8 mouse cellular contexts compared by ENCODE assay signal in genomic region chrX:169880363-169880711, GRCm38 (mm10).
A peak's percentile ranks its signal among the peaks of the same experiment; 100 is the strongest.
DNase-seq lines count a peak whose midpoint lies in the region; ATAC-seq and TF ChIP-seq lines count a peak whose summit lies in the region.

No protein-coding gene starts in this region.

- TF ChIP-seq CTCF in embryonic fibroblast, embryonic 13.5 days (IDR thresholded peaks at IDR 0.05; ENCODE audit: borderline replicate concordance, insufficient read depth, low read length): no peak
- TF ChIP-seq CTCF in kidney, postnatal 0 days (IDR thresholded peaks at IDR 0.05; ENCODE audit: low read depth): no peak

- no peaks in the 10 kb centered on the region for H3K9me3 ChIP-seq in kidney, postnatal 0 days (replicated peaks; ENCODE audit: low read length)

- peak; percentile 7 for DNase-seq in adrenal gland, postnatal 14 days
- no peak for DNase-seq in adrenal gland, postnatal 4 days (ENCODE audit: low spot score in 2 of 2)
- peak; percentile 55 for DNase-seq in 3T3-L1 (ENCODE audit: low read depth, low spot score)
- no peak for DNase-seq in kidney, postnatal 0 days (ENCODE audit: low spot score)
- DNase-seq in naive thymus-derived CD4-positive, alpha-beta T cell, adult 2 months (ENCODE audit: low read depth): peak; percentile 36
- no peak for DNase-seq in layer of hippocampus, postnatal 36 days
- no peak for DNase-seq in ovary, adult 18-20 months (ENCODE audit: low spot score)

- peak overlapping the region; percentile 56 for H3K9ac ChIP-seq in kidney, postnatal 0 days (ENCODE audit: low read depth, low read length)

- H3K36me3 ChIP-seq in kidney, postnatal 0 days (ENCODE audit: insufficient read depth, low read length): no peaks in the 10 kb centered on the region

- no peak for ATAC-seq in kidney, postnatal 0 days (replicated peaks; ENCODE audit: low FRiP score, low read depth)

- WGBS in kidney, postnatal 0 days: 24% methylated on average over 13 of the region's 13 CpGs

- peak overlapping the region; percentile 96 for H3K27ac ChIP-seq in embryonic fibroblast, embryonic 13.5 days (ENCODE audit: insufficient read depth, low read length)
- H3K27ac ChIP-seq in kidney, postnatal 0 days: peak overlapping the region; percentile 75

- H3K4me2 ChIP-seq in kidney, postnatal 0 days (ENCODE audit: low read length): peak overlapping the region; percentile 73

- no peak for TF ChIP-seq POLR2A in embryonic fibroblast, embryonic 13.5 days (IDR thresholded peaks at IDR 0.05; ENCODE audit: low read depth, low read length)

- H3K4me1 ChIP-seq in embryonic fibroblast, embryonic 13.5 days (ENCODE audit: control insufficient read depth, insufficient read depth, low read length): no peaks in the 10 kb centered on the region; the same call in 1 of the 2 replicates
- H3K4me1 ChIP-seq in kidney, postnatal 0 days (replicated peaks; ENCODE audit: insufficient read depth, low read length): no peaks in the 10 kb centered on the region

- peak overlapping the region; percentile 97 for H3K4me3 ChIP-seq in embryonic fibroblast, embryonic 13.5 days (ENCODE audit: insufficient read depth, low read length)
- H3K4me3 ChIP-seq in kidney, postnatal 0 days (replicated peaks; ENCODE audit: low read depth, low read length): peak overlapping the region; percentile 45

- no peaks in the 10 kb centered on the region for H3K27me3 ChIP-seq in kidney, postnatal 0 days (ENCODE audit: insufficient read depth, low read length)

Comparison
In these comparisons a context has a peak if more than half of its experiments do, and no peak if none do; other contexts are left out.
1. DNase-seq: peak in adrenal gland, postnatal 14 days (single experiment), 3T3-L1 (single experiment) and naive thymus-derived CD4-positive, alpha-beta T cell, adult 2 months (single experiment); none in adrenal gland, postnatal 4 days (0 of 2), kidney, postnatal 0 days (single experiment), layer of hippocampus, postnatal 36 days (0 of 2) and ovary, adult 18-20 months (single experiment).